Mouse (Mus musculus) forebrain, embryonic 13.5 days (tissue): Measurements from ENCODE around the gene Pkd2. TPM values are rescaled to one million over a fixed set of nuclear protein-coding genes. Genes with fewer than 3 reads are reported as not detected.

Experiments
- ATAC-seq: fragments of 200-750 bp; cut with Nextera tagmentation; 2 replicates; pipeline ENCODE4 v1.8.0; 2017
- H3K27ac ChIP-seq: fragments of 300-500 bp; sonication (generic); 2 replicates; pipeline ENCODE4 v1.5.1; 2015; ENCODE audit warnings: inconsistent platforms, mild to moderate bottlenecking, moderate library complexity
- H3K27me3 ChIP-seq: fragments of 300-500 bp; sonication (generic); 2 replicates; pipeline ENCODE4 v1.6.1; 2015; ENCODE audit warnings: mild to moderate bottlenecking, inconsistent platforms
- H3K36me3 ChIP-seq: fragments of 300-500 bp; sonication (generic); 2 replicates; pipeline ENCODE4 v1.6.1; 2015; ENCODE audit warnings: mild to moderate bottlenecking, inconsistent platforms; ENCODE audit not compliant: poor library complexity, severe bottlenecking
- H3K4me1 ChIP-seq: fragments of 300-500 bp; sonication (generic); 2 replicates; pipeline ENCODE4 v1.6.1; 2015; ENCODE audit warnings: inconsistent platforms
- H3K4me2 ChIP-seq: fragments of 300-500 bp; sonication (generic); 2 replicates; pipeline ENCODE4 v1.6.1; 2015; ENCODE audit warnings: inconsistent platforms, mild to moderate bottlenecking, moderate library complexity
- H3K4me3 ChIP-seq: fragments of 300-500 bp; sonication (generic); 2 replicates; pipeline ENCODE4 v1.5.1; 2015; ENCODE audit warnings: mild to moderate bottlenecking, inconsistent platforms
- H3K9ac ChIP-seq: fragments of 300-500 bp; sonication (generic); 2 replicates; pipeline ENCODE4 v1.6.1; 2015; ENCODE audit warnings: mild to moderate bottlenecking, inconsistent platforms
- H3K9me3 ChIP-seq: fragments of 300-500 bp; sonication (generic); replicated peaks from 2 replicates; pipeline ENCODE4 v1.6.1; 2016; ENCODE audit warnings: inconsistent platforms
- WGBS: fragments of 180-500 bp; shearing (Covaris S2); methylation state at CpG from one replicate; pipeline ENCODE4 v1.1.7; 2015; 5-methylcytosine and 5-hydroxymethylcytosine counted together
- polyA plus RNA-seq: library from polyadenylated mRNA; unstranded; fragments of >200 nt; fragmentation: Nextera tagmentation; extraction: Ambion mirVana; gene quantifications from 2 replicates; pipeline ENCODE4 v1.2.1, GENCODE M21; 2015

Pkd2 gene
- polyA plus RNA-seq, 1 experiment from 2014 or later, result 7.0 TPM

GRCm38 (mm10) chr5:104468586-104468985 is 9.3 kb downstream of the Pkd2 start:
- Histone ChIP-seq H3K9me3 (no peaks in the 10 kb centered on the region), H3K4me1 (no peaks in the 10 kb centered on the region), H3K9ac (no peak overlapping the region), H3K27ac (no peak overlapping the region), H3K4me2 (no peak overlapping the region), H3K27me3 (no peaks in the 10 kb centered on the region), H3K4me3 (no peak overlapping the region), H3K36me3 (peaks cover 74% of the 10 kb centered on the region)
- ATAC-seq, result no peak
- 92% methylated on average over 5 of the region's 5 CpGs for WGBS

GRCm38 (mm10) chr5:104470981-104471391 is 11.7 kb downstream of the Pkd2 start:
- H3K4me1 ChIP-seq, result no peaks in the 10 kb centered on the region
- H3K9me3 ChIP-seq, result no peaks in the 10 kb centered on the region
- no peak overlapping the region for H3K27ac ChIP-seq
- no peaks in the 10 kb centered on the region for H3K27me3 ChIP-seq
- 85% methylated on average over 5 of the region's 5 CpGs for WGBS
- ATAC-seq, result no peak
- H3K36me3 ChIP-seq, result peaks cover 54% of the 10 kb centered on the region
- no peak overlapping the region for H3K4me3 ChIP-seq
- no peak overlapping the region for H3K4me2 ChIP-seq
- H3K9ac ChIP-seq, result no peak overlapping the region

GRCm38 (mm10) chr5:104472371-104472770 is 13.1 kb downstream of the Pkd2 start:
- peaks cover 47% of the 10 kb centered on the region for H3K36me3 ChIP-seq
- WGBS, result 94% methylated on average over 8 of the region's 8 CpGs
- H3K4me2 ChIP-seq, result no peak overlapping the region
- no peak overlapping the region for H3K27ac ChIP-seq
- H3K4me1 ChIP-seq, result no peaks in the 10 kb centered on the region
- H3K27me3 ChIP-seq, result no peaks in the 10 kb centered on the region
- H3K4me3 ChIP-seq, result no peak overlapping the region
- no peaks in the 10 kb centered on the region for H3K9me3 ChIP-seq
- ATAC-seq, result no peak
- H3K9ac ChIP-seq, result no peak overlapping the region

GRCm38 (mm10) chr5:104480367-104480766 is 21.1 kb downstream of the Pkd2 start:
- H3K9me3 ChIP-seq, result no peaks in the 10 kb centered on the region
- no peak overlapping the region for H3K27ac ChIP-seq
- 0 out of 2 replicates have a peak, but pooled peaks cover 2% of the 10 kb centered on the region for H3K4me1 ChIP-seq
- H3K27me3 ChIP-seq, result no peaks in the 10 kb centered on the region
- H3K9ac ChIP-seq, result no peak overlapping the region
- ATAC-seq, result no peak
- H3K4me3 ChIP-seq, result no peak overlapping the region
- no peak overlapping the region for H3K4me2 ChIP-seq
- 94% methylated on average over 7 of the region's 7 CpGs for WGBS
- peaks cover 60% of the 10 kb centered on the region for H3K36me3 ChIP-seq

- H3K36me3 ChIP-seq, result peaks cover 65% of the 10 kb centered on the region
- H3K27ac ChIP-seq, result no peak overlapping the region; the same call in 1 of the 2 replicates
- no peak overlapping the region for H3K4me2 ChIP-seq
- H3K27me3 ChIP-seq, result no peaks in the 10 kb centered on the region
- peak; percentile 30; the same call in 1 of the 2 replicates for ATAC-seq
- H3K9me3 ChIP-seq, result no peaks in the 10 kb centered on the region
- 0 out of 2 replicates have a peak, but pooled peaks cover 2% of the 10 kb centered on the region for H3K4me1 ChIP-seq
- H3K4me3 ChIP-seq, result no peak overlapping the region
- no peak overlapping the region for H3K9ac ChIP-seq
- 63% methylated on average over 8 of the region's 8 CpGs for WGBS
Observed at GRCm38 (mm10) chr5:104482856-104483255, 23.6 kb downstream of the Pkd2 start.

- no peak overlapping the region for H3K4me3 ChIP-seq
Observed at GRCm38 (mm10) chr5:104491561-104491960, 32.3 kb downstream of the Pkd2 start.

DNA sequence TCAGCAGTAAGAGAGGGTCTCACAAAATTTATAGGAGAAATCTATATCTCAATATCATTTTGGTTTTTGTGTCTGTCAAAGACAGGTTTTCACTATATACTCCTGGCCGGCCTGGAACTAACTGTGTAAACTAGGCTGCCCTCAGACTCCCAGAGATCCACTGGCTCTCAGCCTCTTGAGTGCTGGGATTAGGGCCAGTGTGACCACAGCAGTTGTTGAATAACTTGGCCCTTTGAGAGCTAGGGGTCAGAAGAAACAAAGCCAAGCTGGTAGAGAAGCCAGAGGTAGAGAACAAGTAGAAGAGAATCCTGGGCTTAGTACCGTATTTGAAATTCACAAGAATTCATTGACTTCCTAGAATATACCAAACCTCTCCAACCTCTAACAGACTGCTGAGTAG is 45.6 kb downstream of the Pkd2 start:
- Histone ChIP-seq H3K9ac (no peak overlapping the region), H3K4me3 (no peak overlapping the region), H3K36me3 (peaks cover 37% of the 10 kb centered on the region), H3K9me3 (no peaks in the 10 kb centered on the region), H3K27me3 (no peaks in the 10 kb centered on the region), H3K4me1 (peaks cover 12% of the 10 kb centered on the region), H3K27ac (no peak overlapping the region), H3K4me2 (no peak overlapping the region)
- 82% methylated on average over 2 of the region's 2 CpGs for WGBS
- no peak for ATAC-seq

More at GRCm38 (mm10) chr5:104491561-104491960, 32.3 kb downstream of the Pkd2 start:
- Histone ChIP-seq H3K27ac (no peak overlapping the region), H3K9ac (no peak overlapping the region), H3K27me3 (no peaks in the 10 kb centered on the region), H3K9me3 (no peaks in the 10 kb centered on the region), H3K4me1 (no peaks in the 10 kb centered on the region), H3K36me3 (peaks cover 74% of the 10 kb centered on the region), H3K4me2 (no peak overlapping the region)
- no peak for ATAC-seq
- WGBS, result 63% methylated on average over 5 of the region's 5 CpGs

- peak; percentile 46 for ATAC-seq
- Histone ChIP-seq H3K4me1 (peaks cover 13% of the 10 kb centered on the region), H3K27me3 (no peaks in the 10 kb centered on the region), H3K9me3 (no peaks in the 10 kb centered on the region), H3K36me3 (peaks cover 29% of the 10 kb centered on the region), H3K27ac (no peak overlapping the region), H3K4me2 (peak overlapping the region; percentile 70), H3K4me3 (peak overlapping the region; percentile 76), H3K9ac (no peak overlapping the region)
- WGBS, result 0% methylated on average over 2 of the region's 2 CpGs
Observed at GRCm38 (mm10) chr5:104507829-104508194, 48.6 kb downstream of the Pkd2 start.

- peak; percentile 95 for ATAC-seq
- peak within 1 kb of the TSS; percentile 78 for H3K27ac ChIP-seq
- H3K9ac ChIP-seq, result peak within 1 kb of the TSS; percentile 85
- H3K4me2 ChIP-seq, result peak within 1 kb of the TSS; percentile 70
- peaks cover 28% of the 10 kb centered on the region for H3K36me3 ChIP-seq
- H3K27me3 ChIP-seq, result no peaks in the 10 kb centered on the region
- H3K4me1 ChIP-seq, result peaks cover 13% of the 10 kb centered on the region
- 0 out of 2 replicates have a peak, but pooled peaks cover 4% of the 10 kb centered on the region for H3K9me3 ChIP-seq
- WGBS, result under 1% methylated on average over 68 of the region's 83 CpGs
- H3K4me3 ChIP-seq, result peak within 1 kb of the TSS; percentile 76
Observed at GRCm38 (mm10) chr5:104508195-104508891, 49.1 kb downstream of the Pkd2 start, which contains the start of gene BC005561. BC005561 (plus strand) TSS chr5:104508352.

- Histone ChIP-seq H3K27ac (no peak overlapping the region), H3K27me3 (no peaks in the 10 kb centered on the region), H3K4me1 (peaks cover 13% of the 10 kb centered on the region), H3K4me2 (no peak overlapping the region), H3K9me3 (peaks cover 23% of the 10 kb centered on the region), H3K9ac (no peak overlapping the region), H3K4me3 (no peak overlapping the region), H3K36me3 (peaks cover 44% of the 10 kb centered on the region)
- 94% methylated on average over 3 of the region's 3 CpGs for WGBS
- no peak for ATAC-seq
Observed at GRCm38 (mm10) chr5:104511211-104511610, 52.0 kb downstream of the Pkd2 start.

DNA sequence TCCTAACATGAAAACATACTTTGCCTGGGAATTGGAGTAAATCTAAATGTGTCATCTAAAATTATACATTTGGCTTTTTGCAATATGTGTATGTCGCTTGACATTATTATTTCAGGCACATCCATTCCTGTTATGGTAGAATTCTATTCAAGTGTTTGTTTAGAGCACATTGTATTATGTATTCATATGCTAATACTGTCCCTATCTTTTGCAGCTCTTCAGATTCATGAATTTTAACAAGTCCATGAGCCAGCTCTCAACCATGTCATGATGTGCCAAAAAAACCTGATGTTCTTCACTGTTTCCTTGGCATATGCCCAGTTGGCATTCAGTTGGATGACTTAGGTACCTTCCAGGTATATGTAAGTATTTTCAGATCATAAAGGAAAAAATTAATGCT is 79.4 kb downstream of the Pkd2 start:
- H3K4me3 ChIP-seq, result no peak overlapping the region
- peaks cover 3% of the 10 kb centered on the region; the same call in 1 of the 2 replicates for H3K9me3 ChIP-seq
- H3K9ac ChIP-seq, result no peak overlapping the region
- H3K36me3 ChIP-seq, result peaks cover 69% of the 10 kb centered on the region
- H3K27me3 ChIP-seq, result no peaks in the 10 kb centered on the region
- ATAC-seq, result peak; percentile 57; the same call in 1 of the 2 replicates
- peaks cover 6% of the 10 kb centered on the region; the same call in 1 of the 2 replicates for H3K4me1 ChIP-seq
- no peak overlapping the region for H3K4me2 ChIP-seq
- WGBS, result 75% methylated on average over 1 of the region's 1 CpGs
- no peak overlapping the region for H3K27ac ChIP-seq

DNA sequence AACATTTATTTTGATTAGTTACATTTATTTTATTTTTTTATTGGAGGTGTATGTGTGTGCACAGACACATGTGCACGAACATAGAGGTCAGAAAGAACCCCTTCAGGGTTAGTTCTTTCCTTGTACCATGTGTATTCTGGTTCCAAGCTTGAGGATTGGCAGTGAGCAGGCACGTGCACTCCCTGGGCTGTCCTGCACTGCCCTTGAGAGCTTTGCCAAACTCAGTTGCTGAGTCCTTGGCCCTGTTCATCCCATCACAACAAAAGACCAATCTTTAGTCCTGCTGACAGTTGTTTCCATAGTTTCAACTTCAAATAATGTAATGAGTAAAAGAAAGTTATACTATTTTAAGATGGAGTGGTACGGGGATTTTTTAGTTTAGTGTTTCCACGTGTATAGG is 80.1 kb downstream of the Pkd2 start:
- peaks cover 76% of the 10 kb centered on the region for H3K36me3 ChIP-seq
- 91% methylated on average over 4 of the region's 4 CpGs for WGBS

More for the DNA sequence above, 80.1 kb downstream of the Pkd2 start:
- H3K4me3 ChIP-seq, result no peak overlapping the region
- ATAC-seq, result no peak
- H3K9me3 ChIP-seq, result peaks cover 3% of the 10 kb centered on the region; the same call in 1 of the 2 replicates
- H3K9ac ChIP-seq, result no peak overlapping the region
- H3K27me3 ChIP-seq, result no peaks in the 10 kb centered on the region
- peaks cover 6% of the 10 kb centered on the region; the same call in 1 of the 2 replicates for H3K4me1 ChIP-seq
- H3K4me2 ChIP-seq, result no peak overlapping the region
- H3K27ac ChIP-seq, result no peak overlapping the region
